Mouse (Mus musculus): ENCODE results near the gene Cyp4f17. TPM values are rescaled to one million over a fixed set of nuclear protein-coding genes. Genes with fewer than 3 reads are reported as not detected.
"Not testable (repeated sequence)": the region's sequence is repeated elsewhere in the genome, so short reads cannot be mapped to it uniquely, and the experiment has no call there.

Gene Cyp4f17
- polyA plus RNA-seq, 1 experiment, result 1.8 TPM

DNA sequence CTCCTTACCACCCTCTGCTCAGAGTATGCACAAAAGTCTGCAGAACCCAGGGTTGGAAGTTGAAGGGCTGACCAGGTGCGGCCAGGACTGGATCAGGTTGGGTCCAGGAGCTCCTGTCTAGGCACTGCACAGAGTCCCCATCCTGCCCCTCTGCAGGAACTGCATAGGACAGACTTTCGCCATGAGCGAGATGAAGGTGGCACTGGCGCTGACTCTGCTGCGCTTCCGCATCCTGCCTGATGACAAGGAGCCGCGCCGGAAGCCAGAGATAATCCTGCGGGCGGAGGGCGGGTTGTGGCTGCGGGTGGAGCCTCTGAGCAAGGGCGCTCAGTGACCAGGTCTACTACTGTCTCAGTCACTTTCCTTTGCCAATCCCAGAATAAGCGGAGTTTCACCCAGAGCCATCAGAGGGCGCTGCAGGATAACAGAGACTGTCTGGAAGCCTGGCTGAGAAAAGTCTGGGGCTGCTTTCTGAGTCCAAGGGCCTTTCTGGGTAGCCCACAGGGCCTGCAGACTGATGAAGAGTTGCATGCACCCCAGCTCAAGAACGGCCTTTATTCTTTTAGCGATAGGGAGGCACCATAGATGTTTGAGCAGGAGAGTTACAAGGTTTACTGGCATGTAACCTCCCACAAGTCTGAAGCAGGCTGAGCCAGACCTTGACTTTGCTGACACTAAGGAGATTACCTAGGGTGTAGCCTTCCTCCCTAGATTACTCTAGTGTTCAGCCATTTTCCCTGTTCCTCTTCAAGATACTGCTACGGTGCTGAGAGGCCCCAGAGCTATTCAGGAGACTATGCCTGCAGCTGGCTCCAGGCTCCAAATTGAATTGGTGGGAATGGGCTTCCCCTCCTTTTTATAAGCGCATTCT is 45.3 kb downstream of the Cyp4f17 start:
- no peak for TF ChIP-seq MYOG (IDR thresholded peaks at IDR 0.05; ENCODE audit: control insufficient read depth in 1 of 3, insufficient read depth in 1 of 3, insufficient read length in 2 of 3, low read depth in 2 of 3)
- no peak for TF ChIP-seq MAX (IDR thresholded peaks at IDR 0.05; ENCODE audit: low read depth)
- TF ChIP-seq REST (IDR thresholded peaks at IDR 0.05; ENCODE audit: insufficient read depth, insufficient read length), result no peak
- TF ChIP-seq SRF (IDR thresholded peaks at IDR 0.05; ENCODE audit: control insufficient read depth, insufficient read length, low read depth), result no peak
- TF ChIP-seq TCF3 (IDR thresholded peaks at IDR 0.05; ENCODE audit: insufficient read length, low read depth), result no peak
- no peak for TF ChIP-seq MYOD1 (IDR thresholded peaks at IDR 0.05; ENCODE audit: control insufficient read depth in 1 of 3, insufficient read length in 2 of 3, low read depth in 2 of 3)
- no peak for TF ChIP-seq CEBPB (IDR thresholded peaks at IDR 0.05; ENCODE audit: insufficient read depth, poor library complexity, severe bottlenecking)
- no peak overlapping the region for H3K4me2 ChIP-seq (ENCODE audit: low read depth)
- no peak overlapping the region for H3K4me3 ChIP-seq
- no peaks in the 10 kb centered on the region for H3K36me3 ChIP-seq (ENCODE audit: control insufficient read depth, insufficient read depth)
- no peaks in the 10 kb centered on the region for H3K27me3 ChIP-seq (ENCODE audit: control insufficient read depth, insufficient read depth, insufficient read length)
- H3ac ChIP-seq (ENCODE audit: control insufficient read depth, insufficient read length), result no peak overlapping the region
- no peaks in the 10 kb centered on the region for H3K79me2 ChIP-seq (ENCODE audit: control insufficient read depth, insufficient read depth)

DNA sequence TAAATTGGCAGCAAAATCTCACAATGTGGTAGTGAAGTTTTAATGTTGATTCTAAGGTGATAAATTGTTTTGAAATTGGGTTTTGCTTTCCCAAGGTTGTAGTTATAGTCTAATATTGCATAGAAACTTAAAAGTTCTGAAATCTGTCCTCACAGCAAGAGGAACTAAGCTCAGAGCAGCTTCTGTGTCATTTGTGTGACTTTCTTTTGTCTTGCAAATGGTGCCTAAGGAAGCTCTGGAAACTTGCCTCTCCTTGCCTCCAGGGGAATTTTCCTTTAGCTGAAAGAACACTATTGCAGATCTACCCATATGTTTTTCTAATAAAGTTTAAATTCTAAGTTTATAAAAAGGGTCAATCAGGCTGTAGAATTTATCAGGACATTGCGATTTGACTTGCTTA is 47.2 kb downstream of the Cyp4f17 start:
- H3K4me3 ChIP-seq; H3K79me2 ChIP-seq (ENCODE audit: control insufficient read depth, insufficient read depth); H3K4me2 ChIP-seq (ENCODE audit: low read depth); H3ac ChIP-seq (ENCODE audit: control insufficient read depth, insufficient read length); H3K27me3 ChIP-seq (ENCODE audit: control insufficient read depth, insufficient read depth, insufficient read length); H3K36me3 ChIP-seq (ENCODE audit: control insufficient read depth, insufficient read depth): not testable (repeated sequence)

GRCm38 (mm10) chr17:32554368-32554767 is 48.5 kb downstream of the Cyp4f17 start:
- not testable (repeated sequence) for H3ac ChIP-seq (ENCODE audit: control insufficient read depth, insufficient read length); H3K4me3 ChIP-seq; H3K27me3 ChIP-seq (ENCODE audit: control insufficient read depth, insufficient read depth, insufficient read length); H3K79me2 ChIP-seq (ENCODE audit: control insufficient read depth, insufficient read depth); H3K36me3 ChIP-seq (ENCODE audit: control insufficient read depth, insufficient read depth); H3K4me2 ChIP-seq (ENCODE audit: low read depth)

- H3K4me3 ChIP-seq; H3K79me2 ChIP-seq (ENCODE audit: control insufficient read depth, insufficient read depth); H3K36me3 ChIP-seq (ENCODE audit: control insufficient read depth, insufficient read depth); H3K27me3 ChIP-seq (ENCODE audit: control insufficient read depth, insufficient read depth, insufficient read length); H3K4me2 ChIP-seq (ENCODE audit: low read depth); H3ac ChIP-seq (ENCODE audit: control insufficient read depth, insufficient read length): not testable (repeated sequence)
Measured at GRCm38 (mm10) chr17:32563301-32563700, 57.5 kb downstream of the Cyp4f17 start.

- not testable (repeated sequence) for H3ac ChIP-seq (ENCODE audit: control insufficient read depth, insufficient read length); H3K79me2 ChIP-seq (ENCODE audit: control insufficient read depth, insufficient read depth); H3K36me3 ChIP-seq (ENCODE audit: control insufficient read depth, insufficient read depth); H3K27me3 ChIP-seq (ENCODE audit: control insufficient read depth, insufficient read depth, insufficient read length); H3K4me2 ChIP-seq (ENCODE audit: low read depth); H3K4me3 ChIP-seq
Measured at GRCm38 (mm10) chr17:32573286-32573685, 67.4 kb downstream of the Cyp4f17 start.

GRCm38 (mm10) chr17:32577496-32578186 is 71.8 kb downstream of the Cyp4f17 start:
- H3K79me2 ChIP-seq (ENCODE audit: control insufficient read depth, insufficient read depth), result no peaks in the 10 kb centered on the region
- TF ChIP-seq TCF3 (IDR thresholded peaks at IDR 0.05; ENCODE audit: insufficient read length, low read depth) (no peak), USF1 (IDR thresholded peaks at IDR 0.05; ENCODE audit: low read depth) (no peak), POLR2AphosphoS2 (IDR thresholded peaks at IDR 0.05; ENCODE audit: insufficient read length, low read depth) (no peak), SRF (IDR thresholded peaks at IDR 0.05; ENCODE audit: control insufficient read depth, insufficient read length, low read depth) (no peak), TCF12 (IDR thresholded peaks at IDR 0.05; ENCODE audit: insufficient read depth, poor library complexity, severe bottlenecking) (no peak), MYOG (IDR thresholded peaks at IDR 0.05; ENCODE audit: control insufficient read depth in 1 of 3, insufficient read depth in 1 of 3, insufficient read length in 2 of 3, low read depth in 2 of 3) (no peak), MYOD1 (IDR thresholded peaks at IDR 0.05; ENCODE audit: control insufficient read depth in 1 of 3, insufficient read length in 2 of 3, low read depth in 2 of 3) (no peak)
- H3K36me3 ChIP-seq (ENCODE audit: control insufficient read depth, insufficient read depth), result no peaks in the 10 kb centered on the region
- no peak overlapping the region for H3ac ChIP-seq (ENCODE audit: control insufficient read depth, insufficient read length)
- H3K27me3 ChIP-seq (ENCODE audit: control insufficient read depth, insufficient read depth, insufficient read length), result no peaks in the 10 kb centered on the region
- H3K4me3 ChIP-seq, result no peak overlapping the region
- H3K4me2 ChIP-seq (ENCODE audit: low read depth), result no peak overlapping the region

Other genes starting within 250 kb of the Cyp4f17 start
- 54.3 TPM for gene Brd4, start 221.3 kb upstream of the Cyp4f17 start, polyA plus RNA-seq (2012; fragmentation: generic; extraction: Trizol)
- gene Akap8, start 184.8 kb upstream of the Cyp4f17 start, polyA plus RNA-seq (2012; fragmentation: generic; extraction: Trizol), result 14.0 TPM
- 31.7 TPM for gene Akap8l, start 155.4 kb upstream of the Cyp4f17 start, polyA plus RNA-seq (2012; fragmentation: generic; extraction: Trizol)
- 21.0 TPM for gene Wiz, start 116.6 kb upstream of the Cyp4f17 start, polyA plus RNA-seq (2012; fragmentation: generic; extraction: Trizol)
- not detected for gene Rasal3, start 102.5 kb upstream of the Cyp4f17 start, polyA plus RNA-seq (2012; fragmentation: generic; extraction: Trizol)
- gene Pglyrp2, start 81.9 kb upstream of the Cyp4f17 start, polyA plus RNA-seq (2012; fragmentation: generic; extraction: Trizol), result not detected
- gene Cyp4f39, start 53.3 kb upstream of the Cyp4f17 start, polyA plus RNA-seq (2012; fragmentation: generic; extraction: Trizol), result 0.07 TPM
- 12.0 TPM for gene Cyp4f16, start 30.5 kb downstream of the Cyp4f17 start, polyA plus RNA-seq (2012; fragmentation: generic; extraction: Trizol)
- not detected for gene Cyp4f37, start 115.3 kb downstream of the Cyp4f17 start, polyA plus RNA-seq (2012; fragmentation: generic; extraction: Trizol)
- 1.9 TPM for gene Cyp4f40, start 152.8 kb downstream of the Cyp4f17 start, polyA plus RNA-seq (2012; fragmentation: generic; extraction: Trizol)
- not detected for gene Cyp4f15, start 179.6 kb downstream of the Cyp4f17 start, polyA plus RNA-seq (2012; fragmentation: generic; extraction: Trizol)